Mouse (Mus musculus) testis, adult 2 months (tissue): ENCODE measurements around the gene Gm20388. TPM values are rescaled to one million over a fixed set of nuclear protein-coding genes. Genes with fewer than 3 reads are reported as not detected.

ENCODE experiments used
- H3K27ac ChIP-seq: fragments of 200-500 bp; 2 replicates; pipeline ENCODE4 v1.5.1; 2012; ENCODE audit warnings: low read depth, low read length; ENCODE audit not compliant: control insufficient read depth, insufficient read depth
- H3K27me3 ChIP-seq: fragments of 200-500 bp; 2 replicates; pipeline ENCODE4 v1.6.1; 2012; ENCODE audit warnings: mild to moderate bottlenecking, low read length, moderate library complexity; ENCODE audit not compliant: control insufficient read depth, insufficient read depth
- H3K36me3 ChIP-seq: fragments of 200-500 bp; 2 replicates; pipeline ENCODE4 v1.6.1; 2012; ENCODE audit warnings: mild to moderate bottlenecking, low read length; ENCODE audit not compliant: control insufficient read depth, insufficient read depth
- H3K4me1 ChIP-seq: fragments of 200-500 bp; 2 replicates; pipeline ENCODE4 v1.6.1; 2012; ENCODE audit warnings: low read length; ENCODE audit not compliant: control insufficient read depth, insufficient read depth
- H3K4me3 ChIP-seq: fragments of 200-500 bp; 2 replicates; pipeline ENCODE4 v1.5.1; 2012; ENCODE audit warnings: low read depth, mild to moderate bottlenecking, low read length, moderate library complexity, mixed read lengths; ENCODE audit not compliant: control insufficient read depth
- CTCF ChIP-seq: fragments of 200-500 bp; IDR thresholded peaks from 2 replicates; pipeline ENCODE4 v1.5.1; 2012; ENCODE audit warnings: low read depth, mild to moderate bottlenecking, inconsistent platforms, low read length, moderate library complexity; ENCODE audit not compliant: control insufficient read depth, insufficient read depth, insufficient replicate concordance
- POLR2A ChIP-seq: fragments of 200-500 bp; IDR thresholded peaks from 2 replicates; pipeline ENCODE4 v1.6.1; 2012; ENCODE audit warnings: low read depth, mild to moderate bottlenecking, inconsistent platforms, low read length, moderate library complexity; ENCODE audit not compliant: control insufficient read depth
- polyA plus RNA-seq: library from polyadenylated mRNA; depleted of rRNA; stranded (reverse); fragments of >200 nt; gene quantifications from 2 replicates; pipeline ENCODE4 v1.2.3, GENCODE M21; 2012

The Gm20388 gene
- polyA plus RNA-seq, 1 experiment, result 5.6 TPM

DNA sequence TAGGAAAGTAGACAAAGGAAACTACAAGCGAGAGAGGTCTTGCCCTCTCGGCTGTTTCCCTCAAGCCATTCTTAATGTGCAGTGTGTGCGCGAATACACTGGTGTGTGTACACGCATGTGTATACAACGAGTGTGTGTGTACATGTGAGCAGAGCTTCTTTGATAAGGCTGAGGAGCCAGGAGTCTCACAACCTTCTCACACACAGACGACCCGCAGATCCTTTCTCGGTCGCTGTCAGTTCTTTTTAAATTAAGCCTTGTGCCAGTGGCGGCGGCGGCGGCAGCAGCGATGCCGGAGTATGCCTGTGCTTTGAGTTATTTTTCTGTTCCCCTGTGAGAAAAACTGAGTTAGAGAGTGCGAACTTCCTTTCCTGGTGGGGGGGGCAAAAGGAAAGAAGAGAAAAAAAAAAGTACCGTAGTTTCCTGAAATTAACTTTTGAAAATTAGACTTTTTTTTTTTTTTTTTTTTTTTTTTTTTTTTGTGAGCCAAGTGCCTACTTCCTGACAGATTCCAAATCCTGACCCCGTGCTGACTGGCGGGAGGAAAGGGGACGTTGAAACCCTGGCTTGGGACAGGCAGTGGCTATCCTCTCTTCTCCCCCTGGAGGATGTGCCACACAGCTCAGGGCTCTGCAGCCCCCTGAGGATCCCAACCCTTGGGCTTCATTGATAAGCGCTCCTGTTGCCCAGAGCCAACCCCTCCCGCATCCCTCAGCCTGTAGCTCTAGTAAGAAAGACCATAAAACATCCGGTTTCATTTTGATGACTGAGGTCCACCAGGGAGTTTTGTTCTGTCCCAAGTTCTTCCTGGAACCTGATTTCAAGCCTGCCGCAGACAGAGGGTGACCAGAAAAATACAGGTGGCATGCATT lies 1038.2 kb downstream of the Gm20388 start:
- H3K27me3 ChIP-seq, result no peaks in the 10 kb centered on the region
- H3K4me3 ChIP-seq, result no peak overlapping the region
- no peaks in the 10 kb centered on the region for H3K4me1 ChIP-seq
- no peak overlapping the region for H3K27ac ChIP-seq
- H3K36me3 ChIP-seq, result no peaks in the 10 kb centered on the region
- TF ChIP-seq CTCF (no peak), POLR2A (no peak)

DNA sequence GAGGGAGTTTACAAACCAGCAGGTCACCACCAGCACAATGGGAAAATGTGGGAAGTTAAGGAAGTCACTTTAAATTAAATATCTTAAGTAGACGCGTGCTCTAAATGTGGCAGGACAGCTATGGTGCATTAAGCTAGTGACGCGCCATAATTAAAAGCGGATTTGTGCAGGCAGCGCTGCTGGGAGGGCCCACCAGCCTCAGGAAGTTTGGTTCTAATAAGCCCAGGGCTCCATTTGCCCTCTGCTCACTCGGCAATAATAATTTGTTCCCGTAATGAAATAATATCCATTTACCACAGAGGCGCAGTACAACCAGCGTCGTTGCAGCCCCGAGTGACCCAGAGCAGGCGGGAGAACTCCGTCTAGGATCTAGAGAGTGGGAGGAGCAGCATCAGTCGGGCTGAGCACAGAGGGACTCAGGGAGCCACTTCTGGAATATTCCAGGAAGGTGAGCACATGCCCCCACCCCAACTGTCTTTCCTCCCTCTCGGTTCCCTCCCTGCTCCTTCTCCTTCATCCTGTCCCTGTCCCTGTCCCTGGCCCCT lies 1040.1 kb downstream of the Gm20388 start:
- Histone ChIP-seq H3K27me3 (no peaks in the 10 kb centered on the region), H3K36me3 (no peaks in the 10 kb centered on the region), H3K4me3 (no peak overlapping the region), H3K27ac (no peak overlapping the region), H3K4me1 (no peaks in the 10 kb centered on the region)
- TF ChIP-seq POLR2A (no peak), CTCF (no peak)

DNA sequence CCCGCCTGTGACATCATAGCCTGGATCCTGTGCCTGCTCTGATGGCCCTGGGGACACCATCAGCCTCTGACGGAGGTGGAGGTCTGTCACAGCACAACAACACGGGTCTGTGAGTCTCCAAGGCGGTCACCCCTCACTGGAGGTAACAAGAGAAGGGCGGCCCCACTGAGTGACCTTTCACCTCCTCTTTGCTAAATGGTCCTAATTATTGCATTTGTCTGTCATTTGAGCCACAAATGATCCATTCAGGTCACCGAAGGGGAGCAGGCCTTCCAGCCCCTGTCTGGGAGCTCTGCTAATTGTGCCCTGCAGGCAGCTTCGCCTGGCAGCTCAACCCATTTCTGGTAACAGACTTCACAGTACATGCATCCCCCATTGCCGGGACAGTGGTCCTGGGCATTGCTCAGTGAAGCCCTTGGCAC lies 1048.8 kb downstream of the Gm20388 start:
- H3K4me3 ChIP-seq, result no peak overlapping the region
- no peaks in the 10 kb centered on the region for H3K36me3 ChIP-seq
- H3K27ac ChIP-seq, result no peak overlapping the region
- TF ChIP-seq CTCF (no peak), POLR2A (no peak)
- H3K4me1 ChIP-seq, result no peaks in the 10 kb centered on the region
- no peaks in the 10 kb centered on the region for H3K27me3 ChIP-seq

DNA sequence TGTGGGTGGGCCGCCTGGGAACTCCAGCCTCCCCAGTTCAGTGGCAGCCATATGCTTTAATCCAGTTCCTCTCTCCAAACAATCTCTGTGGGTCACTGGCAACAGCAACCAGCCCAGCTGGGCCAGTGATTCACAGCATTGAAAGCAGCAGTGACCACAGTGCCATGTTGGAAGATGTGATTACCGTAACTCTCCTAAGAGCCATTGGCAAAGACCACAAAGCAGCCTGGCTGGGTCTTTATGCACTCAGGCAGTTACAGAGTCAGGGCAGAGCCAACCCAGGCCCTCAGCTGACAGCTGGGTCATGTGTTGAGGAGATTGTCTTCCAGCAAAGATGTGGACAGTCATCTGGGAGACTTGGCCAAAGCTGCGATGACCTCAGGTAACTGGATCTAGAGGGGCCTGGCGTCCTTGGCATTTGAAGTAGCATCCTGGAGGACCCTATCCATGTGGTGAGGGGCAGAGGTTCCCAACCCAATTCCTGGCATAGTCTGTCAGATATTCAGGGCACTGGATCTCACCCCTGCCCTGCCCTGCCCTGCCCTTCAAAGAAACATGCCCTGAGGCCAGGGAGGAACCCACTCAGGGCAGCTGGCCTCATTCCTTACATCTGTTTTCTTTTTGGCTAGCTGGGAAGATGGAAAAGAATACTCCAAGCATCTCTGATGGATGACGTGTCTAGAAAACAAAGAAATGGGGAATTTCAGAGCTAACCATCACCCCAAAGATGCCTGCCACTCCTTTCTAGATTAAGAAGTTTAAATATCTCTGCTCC lies 1052.2 kb downstream of the Gm20388 start:
- Histone ChIP-seq H3K36me3 (no peaks in the 10 kb centered on the region), H3K27ac (no peak overlapping the region), H3K4me3 (no peak overlapping the region), H3K27me3 (no peaks in the 10 kb centered on the region), H3K4me1 (no peaks in the 10 kb centered on the region)
- TF ChIP-seq POLR2A, result no peak
- no peak for TF ChIP-seq CTCF

DNA sequence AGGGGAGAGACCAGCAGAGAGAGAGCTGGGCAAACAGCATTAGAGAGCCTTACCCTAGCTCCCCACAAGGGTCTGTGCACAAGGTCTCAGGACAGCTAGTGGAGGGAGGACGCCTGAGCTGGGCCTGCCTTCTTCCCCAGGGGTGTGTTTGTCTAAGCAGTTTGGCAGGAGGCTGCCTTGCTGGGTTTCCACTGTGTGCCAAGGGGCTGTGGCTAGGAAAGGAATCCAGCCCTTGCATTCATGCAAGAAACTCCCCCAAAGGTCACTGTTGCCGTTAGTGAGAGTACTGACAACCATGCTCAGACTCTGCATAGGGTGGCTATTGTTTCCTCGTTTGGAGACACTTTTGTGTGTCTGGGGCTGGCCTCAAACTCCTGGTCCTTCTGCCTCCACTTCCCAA lies 1055.9 kb downstream of the Gm20388 start:
- Histone ChIP-seq H3K4me3 (no peak overlapping the region), H3K27me3 (no peaks in the 10 kb centered on the region), H3K36me3 (no peaks in the 10 kb centered on the region), H3K27ac (no peak overlapping the region), H3K4me1 (no peaks in the 10 kb centered on the region)
- TF ChIP-seq POLR2A (no peak), CTCF (no peak)

DNA sequence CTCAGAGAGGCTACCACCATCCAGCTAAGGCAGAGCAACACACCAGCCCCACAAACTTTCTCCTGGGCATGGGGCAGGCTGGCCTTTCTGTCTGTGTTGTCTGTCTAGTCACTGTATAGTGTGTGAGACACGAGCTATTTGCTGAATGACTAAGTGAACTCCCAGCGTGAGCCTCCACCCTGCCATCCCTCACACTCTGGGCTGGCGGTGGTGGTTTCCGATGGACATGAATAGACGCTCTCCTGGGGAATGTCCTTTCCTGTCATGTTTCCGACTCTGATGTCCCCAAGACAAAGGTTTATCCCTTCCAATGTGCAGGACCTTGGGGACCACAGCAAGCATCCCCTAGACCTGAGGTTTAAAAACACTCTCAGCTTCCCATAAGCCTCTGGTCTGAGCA lies 1057.7 kb downstream of the Gm20388 start:
- Histone ChIP-seq H3K36me3 (no peaks in the 10 kb centered on the region), H3K4me3 (no peak overlapping the region), H3K27me3 (no peaks in the 10 kb centered on the region), H3K27ac (no peak overlapping the region), H3K4me1 (peaks cover 7% of the 10 kb centered on the region)
- TF ChIP-seq POLR2A, result no peak
- no peak for TF ChIP-seq CTCF

DNA sequence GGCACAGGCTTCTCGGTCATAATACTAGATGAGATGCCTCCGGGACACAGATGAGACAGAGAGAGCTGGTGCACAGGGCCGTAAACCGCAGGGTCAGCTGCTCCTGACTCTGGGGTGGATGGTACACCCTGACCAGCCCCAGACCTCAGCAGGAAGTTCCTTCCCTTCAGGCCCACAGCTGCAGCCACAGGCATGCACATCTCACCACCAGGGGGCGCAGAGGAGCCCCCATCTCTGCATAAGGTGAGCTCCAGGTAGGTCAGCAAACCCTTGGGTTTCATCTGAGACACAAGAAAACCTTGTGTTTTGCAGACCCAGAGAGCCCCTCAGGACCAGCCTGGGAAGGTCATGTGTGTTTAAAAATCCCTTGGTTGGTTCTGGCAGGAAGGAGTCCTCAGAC lies 1059.7 kb downstream of the Gm20388 start:
- no peaks in the 10 kb centered on the region for H3K36me3 ChIP-seq
- no peak for TF ChIP-seq POLR2A
- TF ChIP-seq CTCF, result peak; percentile 72; the same call in 1 of the 2 replicates
- H3K27ac ChIP-seq, result no peak overlapping the region
- peaks cover 7% of the 10 kb centered on the region for H3K4me1 ChIP-seq
- no peaks in the 10 kb centered on the region for H3K27me3 ChIP-seq
- no peak overlapping the region for H3K4me3 ChIP-seq
